Mouse (Mus musculus) limb, embryonic 11.5 days (tissue): ENCODE measurements around the gene Med27. TPM values are rescaled to one million over a fixed set of nuclear protein-coding genes. Genes with fewer than 3 reads are reported as not detected.

Experiments
- microRNA-seq: library from miRNA; unstranded; fragments of <30 nt; microRNA quantifications from one replicate; pipeline ENCODE4, GENCODE M21; 2016
- polyA plus RNA-seq: library from polyadenylated mRNA; unstranded; fragments of >200 nt; fragmentation: Nextera tagmentation; extraction: Ambion mirVana; gene quantifications from 2 replicates; pipeline ENCODE4 v1.2.1, GENCODE M21; 2014

The Med27 gene
- polyA plus RNA-seq, 1 experiment from 2014 or later = 56.3 TPM

Small RNAs within 50 kb of the gene (microRNA-seq; reads per million reads assigned to microRNA genes)
- not detected for gene Mir133c

Other genes starting within 250 kb of the Med27 start
- gene Setx, start 222.6 kb upstream of the Med27 start, polyA plus RNA-seq = 12.2 and 13.4 TPM in 2 replicates
- 0.60 and 0.68 TPM in 2 replicates for gene Ntng2, start 93.8 kb upstream of the Med27 start, polyA plus RNA-seq